Mouse (Mus musculus) bone marrow macrophage, adult 2 months (primary cell): ENCODE data around the gene Acadvl. TPM values are rescaled to one million over a fixed set of nuclear protein-coding genes. Genes with fewer than 3 reads are reported as not detected.
A peak's percentile ranks its signal among the peaks of the same experiment; 100 is the strongest.

ENCODE experiments used
- H3K27ac ChIP-seq: 2 replicates; pipeline ENCODE4 v1.5.1; 2012; ENCODE audit warnings: low read depth, low read length; ENCODE audit not compliant: insufficient read depth
- H3K4me1 ChIP-seq: 2 replicates; pipeline ENCODE4 v1.6.1; 2012; ENCODE audit warnings: low read length; ENCODE audit not compliant: control insufficient read depth, insufficient read depth
- H3K4me3 ChIP-seq: 2 replicates; pipeline ENCODE4 v1.5.1; 2012; ENCODE audit warnings: mild to moderate bottlenecking, low read length, moderate library complexity; ENCODE audit not compliant: insufficient read depth
- CTCF ChIP-seq: IDR thresholded peaks from 2 replicates; pipeline ENCODE4 v1.5.1; 2012; ENCODE audit warnings: low read depth, mild to moderate bottlenecking, low read length, moderate library complexity
- POLR2A ChIP-seq: IDR thresholded peaks from 2 replicates; pipeline ENCODE4 v1.6.1; 2012; ENCODE audit warnings: mild to moderate bottlenecking, low read depth, low read length, borderline replicate concordance
- polyA plus RNA-seq: library from polyadenylated mRNA; stranded (reverse); fragments of >200 nt; gene quantifications from 2 replicates; pipeline ENCODE4 v1.2.4, GENCODE M21; 2012; ENCODE audit not compliant: missing spikeins, insufficient read depth, insufficient read length

The Acadvl gene
- polyA plus RNA-seq, 1 experiment, result 51.3 TPM

DNA sequence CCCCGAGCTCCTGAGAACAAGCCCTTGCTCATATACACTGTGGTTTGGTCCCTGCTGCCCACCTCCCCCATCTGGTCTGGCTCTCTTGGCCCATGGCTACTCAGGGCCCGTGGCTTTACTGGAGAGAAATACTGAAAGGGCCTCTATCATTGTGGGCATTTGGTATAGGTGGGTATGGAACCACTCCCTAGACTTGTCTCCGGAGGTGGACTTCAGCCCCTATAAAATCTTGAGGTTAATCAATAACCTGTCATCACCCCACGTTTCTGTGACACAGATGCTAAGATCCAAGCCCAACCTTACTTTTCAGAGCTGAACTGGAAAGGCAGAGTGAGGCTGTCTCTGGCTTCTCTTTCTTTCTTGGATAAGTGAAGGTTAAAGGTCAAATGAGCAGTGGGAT is 46.4 kb downstream of the Acadvl start:
- TF ChIP-seq POLR2A, result no peak
- no peak for TF ChIP-seq CTCF
- no peak overlapping the region for H3K27ac ChIP-seq
- H3K4me3 ChIP-seq, result no peak overlapping the region
- peaks cover 8% of the 10 kb centered on the region for H3K4me1 ChIP-seq

DNA sequence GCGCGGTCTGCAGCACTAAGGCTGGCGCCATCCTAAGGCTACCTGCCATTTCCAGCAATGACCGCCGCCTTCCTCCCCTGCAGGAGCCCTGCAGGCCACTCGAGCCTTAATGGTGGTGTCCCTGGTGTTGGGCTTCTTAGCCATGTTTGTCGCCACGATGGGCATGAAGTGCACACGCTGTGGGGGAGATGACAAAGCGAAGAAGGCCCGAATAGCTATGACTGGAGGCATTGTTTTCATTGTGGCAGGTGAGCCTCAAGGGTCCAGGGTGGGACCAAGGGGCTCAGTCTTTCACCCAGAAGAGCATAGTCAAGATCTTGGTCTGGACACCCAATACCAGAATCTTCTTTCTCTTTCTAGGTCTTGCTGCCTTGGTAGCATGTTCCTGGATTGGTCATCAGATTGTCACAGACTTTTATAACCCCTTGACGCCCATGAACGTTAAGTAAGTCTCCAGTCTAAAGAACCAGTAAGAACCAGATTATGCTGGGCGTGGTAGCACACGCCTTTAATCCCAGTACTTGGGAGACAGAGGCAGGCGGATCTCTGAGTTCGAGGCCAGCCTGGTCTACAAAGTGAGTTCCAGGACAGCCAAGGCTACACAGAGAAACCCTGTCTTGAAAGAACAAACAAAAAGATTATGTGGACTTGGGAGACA is 48.2 kb downstream of the Acadvl start:
- Histone ChIP-seq H3K27ac (no peak overlapping the region), H3K4me3 (no peak overlapping the region; the same call in 1 of the 2 replicates), H3K4me1 (no peaks in the 10 kb centered on the region)
- TF ChIP-seq POLR2A (no peak), CTCF (no peak)

DNA sequence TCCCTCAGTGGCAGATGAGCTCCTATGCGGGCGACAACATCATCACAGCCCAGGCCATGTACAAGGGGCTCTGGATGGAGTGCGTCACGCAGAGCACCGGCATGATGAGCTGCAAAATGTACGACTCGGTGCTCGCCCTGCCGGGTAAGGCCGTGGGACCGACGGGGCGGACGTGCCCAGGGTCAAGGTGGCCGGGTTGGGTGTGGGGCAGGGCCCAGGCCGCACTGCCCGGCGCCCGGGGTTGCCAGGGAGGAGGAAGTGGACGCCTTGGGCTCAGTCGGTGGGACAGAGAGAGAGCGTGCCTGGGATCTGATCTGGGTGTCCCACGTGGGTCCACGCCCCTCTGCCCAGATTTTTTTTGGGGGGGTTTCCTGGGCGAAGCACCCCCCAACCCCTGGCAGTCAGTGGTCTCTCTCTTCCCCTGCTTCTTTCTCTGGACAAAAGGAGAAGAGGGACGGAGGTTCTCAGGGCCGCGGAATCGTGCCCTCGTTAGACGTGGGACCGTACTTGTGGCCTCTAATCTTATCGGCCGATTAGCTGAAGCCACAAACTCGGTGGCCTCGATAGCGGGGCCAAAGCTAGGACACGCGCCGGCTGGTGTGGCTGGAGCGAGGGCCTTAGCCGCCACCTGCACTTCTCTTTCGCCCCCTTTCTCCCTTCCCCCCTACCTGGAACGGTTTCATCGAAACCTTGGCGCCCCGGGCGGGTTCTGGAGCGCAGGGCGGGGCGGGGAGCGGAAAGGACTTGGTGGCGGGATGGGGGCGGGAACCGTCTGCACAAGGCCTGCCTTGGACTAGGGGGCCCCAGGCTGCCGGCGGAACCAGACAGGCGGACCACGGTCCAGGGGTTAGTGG is 49.0 kb downstream of the Acadvl start:
- H3K4me3 ChIP-seq, result peak overlapping the region; percentile 43
- TF ChIP-seq POLR2A (no peak), CTCF (no peak)
- H3K4me1 ChIP-seq, result no peaks in the 10 kb centered on the region
- H3K27ac ChIP-seq, result no peak overlapping the region

DNA sequence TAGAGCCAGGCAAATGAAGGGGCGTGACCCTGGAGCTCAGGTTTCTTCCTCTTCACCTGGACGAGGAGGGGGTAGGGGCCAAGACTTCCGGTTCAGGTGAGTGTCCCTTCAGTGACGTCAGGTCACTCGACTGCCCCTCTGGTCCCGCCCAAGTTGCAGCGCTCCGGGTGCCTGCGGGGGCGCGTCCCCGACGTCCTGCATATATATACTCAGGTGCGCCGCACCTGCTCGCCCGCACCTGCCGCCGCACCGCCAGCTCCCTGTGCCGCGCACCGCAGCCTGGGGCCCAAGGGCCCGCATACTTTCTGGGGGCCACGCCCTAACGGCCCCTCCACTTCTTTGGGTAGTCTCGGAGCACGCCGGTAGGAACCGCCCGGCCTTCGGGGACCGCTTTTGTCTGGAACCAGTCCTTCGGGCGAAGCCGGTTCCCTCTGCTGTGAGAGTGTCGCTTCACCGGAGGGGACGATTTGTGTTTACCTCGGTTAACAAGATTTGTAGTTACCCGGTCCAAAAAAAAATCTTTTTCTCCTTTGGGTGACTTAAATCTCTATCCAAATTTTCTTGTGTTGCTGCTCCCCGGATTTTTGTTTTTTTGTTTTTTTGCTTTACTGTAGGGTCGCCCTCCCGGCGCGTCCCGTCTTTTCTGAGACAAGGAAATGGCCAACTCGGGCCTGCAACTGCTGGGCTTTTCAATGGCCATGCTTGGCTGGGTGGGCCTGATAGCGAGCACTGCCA is 49.8 kb downstream of the Acadvl start:
- H3K4me3 ChIP-seq, result peak overlapping the region; percentile 43; the same call in 1 of the 2 replicates
- no peak overlapping the region for H3K27ac ChIP-seq
- TF ChIP-seq CTCF, result no peak
- H3K4me1 ChIP-seq, result no peaks in the 10 kb centered on the region

DNA sequence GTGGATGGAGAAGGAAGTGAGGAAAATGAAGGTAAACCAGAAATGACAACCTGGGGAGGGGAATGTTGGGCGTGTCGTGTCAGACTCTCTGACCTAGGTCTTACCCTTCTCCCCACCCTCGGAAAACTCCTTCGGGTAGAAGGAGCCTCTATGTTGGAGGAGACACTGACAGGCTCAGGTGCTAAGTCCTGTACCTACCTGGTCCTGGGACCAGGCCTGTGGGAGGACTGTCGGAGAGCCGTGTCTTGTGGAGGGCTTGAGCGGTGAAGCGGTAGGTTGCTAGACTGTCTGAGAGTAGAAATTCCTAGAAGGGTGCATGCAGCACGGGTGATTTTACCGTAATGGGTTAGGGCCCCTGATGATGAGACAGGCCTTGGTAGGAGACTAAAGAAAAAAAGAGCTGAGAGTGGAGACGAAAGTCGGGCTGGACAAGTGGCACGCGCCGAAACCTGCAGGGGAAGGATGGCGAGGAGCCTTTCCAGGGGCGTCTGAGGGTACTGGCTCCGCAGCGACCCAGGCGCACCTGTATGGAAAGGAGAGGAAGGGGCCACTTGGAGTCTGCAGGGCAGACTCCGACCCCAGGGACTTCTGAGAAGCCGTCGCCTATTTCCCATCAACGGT is 50.5 kb downstream of the Acadvl start, which contains the start of gene Cldn7:
Gene Cldn7 (plus strand): TSS at position 130 of the 621 bp plus-strand sequence.
- no peak within 1 kb of the TSS for H3K27ac ChIP-seq
- H3K4me1 ChIP-seq, result no peaks in the 10 kb centered on the region
- no peak within 1 kb of the TSS for H3K4me3 ChIP-seq
- TF ChIP-seq POLR2A (no peak), CTCF (no peak)

DNA sequence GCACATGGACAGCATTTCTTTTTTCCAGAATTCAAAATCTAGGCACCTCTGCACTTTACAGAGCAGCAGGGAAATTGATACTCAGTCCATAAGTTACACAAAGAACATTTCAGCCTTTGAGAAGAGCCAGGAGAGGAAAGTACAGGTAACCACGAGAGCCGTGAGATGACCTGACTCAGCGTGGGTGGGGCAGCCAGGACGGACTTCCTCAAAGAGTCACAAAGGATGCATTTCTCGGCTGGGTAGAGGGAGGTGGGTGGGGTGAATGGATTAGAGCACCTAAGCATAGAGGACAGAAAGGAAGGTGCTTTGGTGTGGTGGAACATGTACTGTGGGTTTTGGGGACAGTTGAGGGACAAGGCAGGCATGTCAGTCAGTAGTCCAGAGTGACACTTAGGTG is 53.4 kb downstream of the Acadvl start:
- H3K4me1 ChIP-seq, result no peaks in the 10 kb centered on the region
- no peak overlapping the region for H3K27ac ChIP-seq
- TF ChIP-seq CTCF, result no peak
- no peak for TF ChIP-seq POLR2A
- H3K4me3 ChIP-seq, result no peak overlapping the region

DNA sequence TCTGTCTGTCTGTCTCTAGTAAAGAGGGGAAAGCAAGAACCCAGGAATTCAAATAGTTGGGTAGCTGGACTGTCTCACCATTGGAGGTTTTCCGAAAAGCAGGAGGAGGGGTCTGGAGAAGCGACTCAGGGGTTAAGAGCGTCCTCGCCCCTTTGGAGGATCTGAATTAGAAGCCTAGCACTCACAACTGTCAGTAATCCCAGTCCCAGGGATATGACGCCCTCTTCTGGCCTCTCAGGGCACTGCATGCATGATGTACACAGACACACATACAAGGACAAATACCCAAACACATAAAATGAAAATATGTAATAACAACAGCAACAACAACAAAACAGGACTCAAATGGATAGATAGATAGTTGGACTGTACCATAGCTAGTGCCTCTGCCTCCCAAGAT is 54.6 kb downstream of the Acadvl start:
- no peak overlapping the region for H3K4me3 ChIP-seq
- H3K4me1 ChIP-seq, result no peaks in the 10 kb centered on the region
- TF ChIP-seq POLR2A (no peak), CTCF (peak; percentile 54; the same call in 1 of the 2 replicates)
- H3K27ac ChIP-seq, result no peak overlapping the region

Other genes starting within 250 kb of the Acadvl start
- 28.8 and 38.2 TPM in 2 replicates for gene Zbtb4, start 249.5 kb downstream of the Acadvl start, polyA plus RNA-seq
- 1.0 and 1.8 TPM in 2 replicates for gene Chrnb1, start 219.5 kb downstream of the Acadvl start, polyA plus RNA-seq
- gene Fgf11, start 213.6 kb downstream of the Acadvl start, polyA plus RNA-seq, result 27.9 and 29.7 TPM in 2 replicates
- gene Tmem102, start 209.8 kb downstream of the Acadvl start, polyA plus RNA-seq, result not detected in 2 replicates
- gene Gm39566, start 200.1 kb downstream of the Acadvl start, polyA plus RNA-seq, result not detected in 2 replicates
- not detected in 2 replicates for gene Spem2, start 196.9 kb downstream of the Acadvl start, polyA plus RNA-seq
- gene Spem1, start 193.2 kb downstream of the Acadvl start, polyA plus RNA-seq, result not detected in 2 replicates
- 9.9 and 10.9 TPM in 2 replicates for gene Nlgn2, start 177.6 kb downstream of the Acadvl start, polyA plus RNA-seq
- 253 and 279 TPM in 2 replicates for gene Tmem256, start 176.9 kb downstream of the Acadvl start, polyA plus RNA-seq
- 58.6 and 68.1 TPM in 2 replicates for gene Plscr3, start 169.0 kb downstream of the Acadvl start, polyA plus RNA-seq
- not detected in 2 replicates for gene Tnk1, start 156.7 kb downstream of the Acadvl start, polyA plus RNA-seq
- not detected in 2 replicates for gene Tmem95, start 137.4 kb downstream of the Acadvl start, polyA plus RNA-seq
- 6.3 and 7.1 TPM in 2 replicates for gene Kctd11, start 134.0 kb downstream of the Acadvl start, polyA plus RNA-seq
- 0.66 TPM in 1 of 2 replicates, not detected in the other for gene Acap1, start 119.9 kb downstream of the Acadvl start, polyA plus RNA-seq
- gene 2810408A11Rik, start 114.4 kb downstream of the Acadvl start, polyA plus RNA-seq, result 1.4 TPM in 1 of 2 replicates, not detected in the other
- gene Neurl4, start 114.3 kb downstream of the Acadvl start, polyA plus RNA-seq, result 15.8 and 16.9 TPM in 2 replicates
- gene Gps2, start 101.5 kb downstream of the Acadvl start, polyA plus RNA-seq, result 92.8 and 103 TPM in 2 replicates
- 326 and 347 TPM in 2 replicates for gene Eif5a, start 93.5 kb downstream of the Acadvl start, polyA plus RNA-seq
- gene Ybx2, start 79.6 kb downstream of the Acadvl start, polyA plus RNA-seq, result not detected in 2 replicates
- gene Slc2a4, start 67.2 kb downstream of the Acadvl start, polyA plus RNA-seq, result not detected in 2 replicates
- gene Cldn7, start 50.6 kb downstream of the Acadvl start, polyA plus RNA-seq, result not detected in 2 replicates
- gene Ctdnep1, start 34.3 kb downstream of the Acadvl start, polyA plus RNA-seq, result 176 and 194 TPM in 2 replicates
- 41.4 and 49.8 TPM in 2 replicates for gene Elp5, start 32.9 kb downstream of the Acadvl start, polyA plus RNA-seq
- 1,001 and 1,002 TPM in 2 replicates for gene Gabarap, start 24.3 kb downstream of the Acadvl start, polyA plus RNA-seq
- 77.6 and 78.1 TPM in 2 replicates for gene Phf23, start 19.6 kb downstream of the Acadvl start, polyA plus RNA-seq
- 20.4 and 25.8 TPM in 2 replicates for gene Dvl2, start 14.8 kb downstream of the Acadvl start, polyA plus RNA-seq
- 31.1 and 34.0 TPM in 2 replicates for gene Dlg4, start 1.5 kb upstream of the Acadvl start, polyA plus RNA-seq
- gene Asgr1, start 38.7 kb upstream of the Acadvl start, polyA plus RNA-seq, result not detected in 2 replicates
- 1.4 and 2.3 TPM in 2 replicates for gene Asgr2, start 77.2 kb upstream of the Acadvl start, polyA plus RNA-seq
- gene Mgl2, start 114.9 kb upstream of the Acadvl start, polyA plus RNA-seq, result 7.7 and 7.8 TPM in 2 replicates
- 106 and 116 TPM in 2 replicates for gene Clec10a, start 140.8 kb upstream of the Acadvl start, polyA plus RNA-seq
- gene Slc16a11, start 197.3 kb upstream of the Acadvl start, polyA plus RNA-seq, result not detected in 2 replicates
- gene Slc16a13, start 205.7 kb upstream of the Acadvl start, polyA plus RNA-seq, result 6.1 and 8.5 TPM in 2 replicates
- 0.32 and 0.70 TPM in 2 replicates for gene Bcl6b, start 214.4 kb upstream of the Acadvl start, polyA plus RNA-seq
- 49.9 and 53.0 TPM in 2 replicates for gene 0610010K14Rik, start 222.5 kb upstream of the Acadvl start, polyA plus RNA-seq
- 3.3 and 4.8 TPM in 2 replicates for gene Gm21988, start 224.4 kb upstream of the Acadvl start, polyA plus RNA-seq
- gene Rnasek, start 224.4 kb upstream of the Acadvl start, polyA plus RNA-seq, result 322 and 354 TPM in 2 replicates
- gene Alox12, start 239.9 kb upstream of the Acadvl start, polyA plus RNA-seq, result 0.27 TPM in 1 of 2 replicates, not detected in the other